Mouse (Mus musculus): ENCODE measurements at regions not wholly inside any gene's neighbourhood (a gene's known extent, or its start where the extent isn't known, plus 50 kb on each side); places are given as distances from the start of the nearest gene placed in this dataset.

DNA sequence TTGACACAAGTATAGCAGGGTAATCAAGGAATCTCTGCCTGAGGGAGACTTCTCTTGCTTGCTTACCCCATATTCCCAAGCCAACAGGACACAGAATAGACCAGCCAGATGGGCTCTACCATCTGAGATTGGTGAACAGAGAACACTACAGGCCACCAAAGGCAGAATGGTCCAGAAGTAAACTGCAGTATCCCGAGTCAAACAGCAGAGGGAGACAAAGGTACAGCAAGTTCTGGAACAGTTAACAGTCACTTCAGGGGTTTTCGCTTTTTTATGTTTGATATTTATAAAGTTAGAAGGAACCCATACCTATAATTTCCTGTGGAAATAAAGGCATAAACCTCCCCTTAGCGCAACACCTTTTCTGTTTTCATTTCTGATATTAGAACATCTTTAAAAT, 325.5 kb upstream of the 9130204L05Rik start:
- TF ChIP-seq CTCF (conservative IDR thresholded peaks at IDR 0.05; ENCODE audit: insufficient read depth, insufficient read length, low read depth, low read length): peak; percentile 23; the same call in 1 of the 2 replicates
- no peak for TF ChIP-seq POLR2A (IDR thresholded peaks at IDR 0.05; ENCODE audit: low read depth, low read length)

Data from kidney, adult 2 months (tissue).